Mouse (Mus musculus) testis, adult 2 months (tissue): ENCODE results near the gene Nfic.

ENCODE experiments used
- CTCF ChIP-seq: fragments of 200-500 bp; IDR thresholded peaks from 2 replicates; pipeline ENCODE4 v1.5.1; 2012; ENCODE audit warnings: low read depth, mild to moderate bottlenecking, inconsistent platforms, low read length, moderate library complexity; ENCODE audit not compliant: control insufficient read depth, insufficient read depth, insufficient replicate concordance
- POLR2A ChIP-seq: fragments of 200-500 bp; IDR thresholded peaks from 2 replicates; pipeline ENCODE4 v1.6.1; 2012; ENCODE audit warnings: low read depth, mild to moderate bottlenecking, inconsistent platforms, low read length, moderate library complexity; ENCODE audit not compliant: control insufficient read depth

- TF ChIP-seq CTCF (no peak), POLR2A (no peak)
These were observed 1.3 kb downstream of the Nfic start for GRCm38 (mm10) chr10:81454106-81454505.
